In the genomic region with DNA sequence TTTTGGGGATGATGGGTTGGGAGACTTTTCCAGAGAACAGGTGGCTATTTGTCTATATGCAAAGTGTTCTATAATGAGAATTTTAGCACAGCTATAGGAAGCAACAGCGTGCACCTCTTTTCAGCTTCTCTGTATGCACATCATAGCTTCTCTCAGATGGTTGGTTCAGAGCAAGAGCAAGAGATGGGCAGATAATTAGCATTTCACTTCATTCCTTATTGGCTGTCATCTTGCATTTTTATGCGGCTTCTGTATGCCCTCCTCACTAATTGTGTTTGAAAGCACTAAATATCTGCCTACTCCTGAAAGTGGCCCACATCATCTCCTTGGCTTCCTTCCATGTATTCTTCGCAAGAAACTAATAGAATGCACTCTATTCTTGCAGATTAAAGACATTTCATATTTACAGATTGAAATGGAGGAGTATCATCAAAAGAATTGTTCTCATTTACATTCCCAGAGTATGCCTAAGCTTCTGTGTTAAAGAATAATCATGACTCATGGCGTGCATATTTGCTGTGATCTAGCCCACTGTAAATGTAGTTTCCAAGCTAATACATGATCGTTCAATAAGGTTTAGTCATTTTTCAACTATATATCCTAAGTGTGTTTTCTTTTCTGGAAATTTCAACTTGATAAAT, we compare ENCODE assay signal across 26 mouse cellular contexts.
"Had no signal": no experiment of that assay in that cellular context is flagged by ENCODE, and none has a peak within 500 bp of the region (broad histone marks: within the 10 kb centered on the region; RNA-seq: fewer than 3 reads in every experiment).

No protein-coding gene starts in this region.

- H3K27me3 ChIP-seq: heart, embryonic 12.5 days; hindbrain, embryonic 12.5 days; intestine, embryonic 15.5 days; limb, embryonic 13.5 days; limb, embryonic 15.5 days; liver, embryonic 12.5 days had no signal

- H3K36me3 ChIP-seq: heart, embryonic 10.5 days; heart, embryonic 12.5 days; hindbrain, embryonic 10.5 days; hindbrain, embryonic 12.5 days; intestine, embryonic 15.5 days; limb, embryonic 13.5 days; limb, embryonic 15.5 days; liver, embryonic 12.5 days had no signal

- H3K9ac ChIP-seq: heart, embryonic 12.5 days; hindbrain, embryonic 12.5 days; hindbrain, embryonic 14.5 days; intestine, embryonic 15.5 days; limb, embryonic 13.5 days; limb, embryonic 15.5 days; liver, embryonic 12.5 days; liver, embryonic 14.5 days had no signal

- H3K4me3 ChIP-seq: heart, embryonic 10.5 days; heart, embryonic 12.5 days; hindbrain, embryonic 10.5 days; hindbrain, embryonic 12.5 days; intestine, embryonic 15.5 days; layer of hippocampus, adult 2 months; left cerebral cortex, adult 2 months; limb, embryonic 13.5 days; limb, embryonic 15.5 days; liver, embryonic 12.5 days had no signal

- DNase-seq: gastrocnemius, postnatal 10 days; gastrocnemius, postnatal 25 days; heart, adult 18-20 months; heart, postnatal 10 days; heart, postnatal 4 days; kidney, adult 18-20 months; kidney, adult 8-10 months; kidney, postnatal 10 days; kidney, postnatal 25 days; kidney, postnatal 4 days; left cerebral cortex, postnatal 4 days had no signal

- H3K27ac ChIP-seq: heart, embryonic 10.5 days; hindbrain, embryonic 10.5 days; hindbrain, embryonic 12.5 days; hindbrain, embryonic 14.5 days; intestine, embryonic 15.5 days; layer of hippocampus, adult 2 months; left cerebral cortex, adult 2 months; limb, embryonic 13.5 days; limb, embryonic 15.5 days; liver, embryonic 12.5 days; liver, embryonic 14.5 days had no signal

- H3K4me1 ChIP-seq: heart, embryonic 10.5 days; heart, embryonic 12.5 days; hindbrain, embryonic 10.5 days; hindbrain, embryonic 12.5 days; intestine, embryonic 15.5 days; limb, embryonic 13.5 days; limb, embryonic 15.5 days; liver, embryonic 12.5 days had no signal

- H3K4me2 ChIP-seq: heart, embryonic 12.5 days; hindbrain, embryonic 12.5 days; hindbrain, embryonic 14.5 days; intestine, embryonic 15.5 days; limb, embryonic 13.5 days; limb, embryonic 15.5 days; liver, embryonic 12.5 days had no signal

- H3K9me3 ChIP-seq: heart, embryonic 10.5 days; heart, embryonic 12.5 days; hindbrain, embryonic 10.5 days; hindbrain, embryonic 12.5 days; intestine, embryonic 15.5 days; limb, embryonic 13.5 days; limb, embryonic 15.5 days; liver, embryonic 12.5 days had no signal

- ATAC-seq: hindbrain, embryonic 16.5 days; inflammation-experienced regulatory T-cells, adult 6 months; intestine, embryonic 15.5 days; intestine, postnatal 0 days; liver, embryonic 12.5 days had no signal
